Mouse (Mus musculus) liver, embryonic 14.5 days (tissue): Measurements from ENCODE around the gene Msx1.

Source experiments
- CTCF ChIP-seq: IDR thresholded peaks from 2 replicates; pipeline ENCODE4 v1.5.1; 2016; ENCODE audit warnings: antibody characterized with exemption, low read depth, control low read depth
- EP300 ChIP-seq: IDR thresholded peaks from 2 replicates; pipeline ENCODE4 v1.6.1; 2016; ENCODE audit warnings: antibody characterized with exemption, low read depth

DNA sequence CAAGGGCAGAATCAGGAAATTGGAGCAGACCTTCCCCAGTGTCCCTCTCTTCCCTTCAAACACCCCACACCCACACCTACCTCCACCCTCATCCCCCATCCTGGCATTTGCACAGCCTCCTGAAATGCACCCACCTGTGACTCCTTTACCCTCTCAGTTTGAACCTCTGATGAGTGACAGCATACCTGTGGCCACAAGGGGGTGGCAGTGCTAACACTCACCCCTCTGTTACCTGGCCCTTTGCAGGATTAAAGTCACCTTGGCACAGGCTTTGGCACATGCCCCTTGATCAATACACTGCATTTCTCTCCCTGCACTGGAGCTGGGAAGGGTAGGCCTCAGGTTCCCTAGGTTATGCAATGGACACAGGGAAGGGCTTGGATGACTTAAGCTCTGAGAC is 10.2 kb downstream of the Msx1 start:
- TF ChIP-seq CTCF (peak; percentile 18; the same call in 1 of the 2 replicates), EP300 (no peak)
